Mouse (Mus musculus) kidney, postnatal 0 days (tissue): ENCODE measurements around the gene Zfp385b. TPM values are rescaled to one million over a fixed set of nuclear protein-coding genes. Genes with fewer than 3 reads are reported as not detected.

Experiments used
- ATAC-seq: fragments of 200-750 bp; cut with Nextera tagmentation; replicated peaks from 2 replicates; pipeline ENCODE4 v1.8.0; 2017; ENCODE audit warnings: low read depth, moderate number of reproducible peaks, moderate TSS enrichment, moderate library complexity; ENCODE audit not compliant: low FRiP score
- DNase-seq: peaks from one replicate; pipeline ENCODE4 v3.0.0-alpha.2; 2016; ENCODE audit warnings: low spot score
- H3K27ac ChIP-seq: fragments of 300-500 bp; sonication (generic); 2 replicates; pipeline ENCODE4 v1.5.1; 2014; ENCODE audit warnings: mild to moderate bottlenecking
- H3K27me3 ChIP-seq: fragments of 300-500 bp; sonication (generic); 2 replicates; pipeline ENCODE4 v1.6.1; 2014; ENCODE audit warnings: low read length, mixed read lengths; ENCODE audit not compliant: insufficient read depth
- H3K36me3 ChIP-seq: fragments of 300-500 bp; sonication (generic); 2 replicates; pipeline ENCODE4 v1.6.1; 2014; ENCODE audit warnings: low read length, mixed read lengths; ENCODE audit not compliant: insufficient read depth
- H3K4me1 ChIP-seq: fragments of 300-500 bp; sonication (generic); replicated peaks from 2 replicates; pipeline ENCODE4 v1.6.1; 2014; ENCODE audit warnings: antibody characterized with exemption, low read length, mixed read lengths; ENCODE audit not compliant: insufficient read depth
- H3K4me2 ChIP-seq: fragments of 300-500 bp; sonication (generic); 2 replicates; pipeline ENCODE4 v1.6.1; 2014; ENCODE audit warnings: mild to moderate bottlenecking, low read length, moderate library complexity, mixed read lengths
- H3K4me3 ChIP-seq: fragments of 300-500 bp; sonication (generic); replicated peaks from 2 replicates; pipeline ENCODE4 v1.5.1; 2014; ENCODE audit warnings: low read depth, low read length
- H3K9ac ChIP-seq: fragments of 300-500 bp; sonication (generic); 2 replicates; pipeline ENCODE4 v1.6.1; 2014; ENCODE audit warnings: low read depth, low read length
- H3K9me3 ChIP-seq: fragments of 300-500 bp; sonication (generic); replicated peaks from 2 replicates; pipeline ENCODE4 v1.6.1; 2016; ENCODE audit warnings: low read length, inconsistent platforms, mixed read lengths
- CTCF ChIP-seq: IDR thresholded peaks from 2 replicates; pipeline ENCODE4 v1.5.1; 2016; ENCODE audit warnings: antibody characterized with exemption, low read depth, mild to moderate bottlenecking, moderate library complexity
- WGBS: fragments of 180-500 bp; shearing (Covaris S2); extraction: QIAGEN DNeasy Blood & Tissue Kit; methylation state at CpG from one replicate; pipeline ENCODE4 v1.1.7; 2014; 5-methylcytosine and 5-hydroxymethylcytosine counted together
- polyA plus RNA-seq: library from polyadenylated mRNA; unstranded; fragments of >200 nt; fragmentation: Nextera tagmentation; extraction: Ambion mirVana; gene quantifications from 2 replicates; pipeline ENCODE4 v1.2.1, GENCODE M21; 2015

The Zfp385b gene
- polyA plus RNA-seq, 1 experiment from 2014 or later: 9.9 TPM

GRCm38 (mm10) chr2:77505614-77506013 lies 313.8 kb downstream of the Zfp385b start:
- H3K9ac ChIP-seq: no peak overlapping the region
- no peaks in the 10 kb centered on the region for H3K36me3 ChIP-seq
- no peak for ATAC-seq
- no peak overlapping the region for H3K4me3 ChIP-seq
- WGBS: 92% methylated on average over 1 of the region's 1 CpGs
- TF ChIP-seq CTCF: no peak
- no peak for DNase-seq
- H3K27me3 ChIP-seq: no peaks in the 10 kb centered on the region
- H3K4me2 ChIP-seq: no peak overlapping the region
- H3K27ac ChIP-seq: no peak overlapping the region
- H3K4me1 ChIP-seq: no peaks in the 10 kb centered on the region
- no peaks in the 10 kb centered on the region for H3K9me3 ChIP-seq

GRCm38 (mm10) chr2:77503674-77504351 lies 315.6 kb downstream of the Zfp385b start:
- Histone ChIP-seq H3K9me3 (no peaks in the 10 kb centered on the region), H3K4me3 (no peak overlapping the region), H3K27ac (no peak overlapping the region), H3K36me3 (no peaks in the 10 kb centered on the region), H3K4me2 (no peak overlapping the region), H3K4me1 (no peaks in the 10 kb centered on the region), H3K27me3 (no peaks in the 10 kb centered on the region), H3K9ac (no peak overlapping the region)
- WGBS: 84% methylated on average over 6 of the region's 6 CpGs
- ATAC-seq (no peak), DNase-seq (no peak)
- TF ChIP-seq CTCF: no peak

GRCm38 (mm10) chr2:77503217-77503616 lies 316.2 kb downstream of the Zfp385b start:
- Histone ChIP-seq H3K4me2 (no peak overlapping the region), H3K27ac (no peak overlapping the region), H3K9me3 (no peaks in the 10 kb centered on the region), H3K9ac (no peak overlapping the region), H3K36me3 (no peaks in the 10 kb centered on the region), H3K27me3 (no peaks in the 10 kb centered on the region), H3K4me3 (no peak overlapping the region), H3K4me1 (no peaks in the 10 kb centered on the region)
- WGBS: 88% methylated on average over 8 of the region's 8 CpGs
- no peak for DNase-seq
- no peak for TF ChIP-seq CTCF
- no peak for ATAC-seq

- ATAC-seq (no peak), DNase-seq (no peak)
- Histone ChIP-seq H3K4me3 (no peak overlapping the region), H3K9me3 (no peaks in the 10 kb centered on the region), H3K36me3 (no peaks in the 10 kb centered on the region), H3K4me1 (no peaks in the 10 kb centered on the region), H3K4me2 (no peak overlapping the region), H3K9ac (no peak overlapping the region), H3K27ac (no peak overlapping the region), H3K27me3 (no peaks in the 10 kb centered on the region)
- TF ChIP-seq CTCF: no peak
- WGBS: 61% methylated on average over 8 of the region's 8 CpGs
Measured at GRCm38 (mm10) chr2:77502458-77502857, 317.0 kb downstream of the Zfp385b start.

GRCm38 (mm10) chr2:77500480-77500879 lies 319.0 kb downstream of the Zfp385b start:
- TF ChIP-seq CTCF: no peak
- 55% methylated on average over 6 of the region's 6 CpGs for WGBS
- Histone ChIP-seq H3K4me1 (no peaks in the 10 kb centered on the region), H3K36me3 (no peaks in the 10 kb centered on the region), H3K9ac (no peak overlapping the region), H3K27ac (no peak overlapping the region), H3K9me3 (no peaks in the 10 kb centered on the region), H3K4me2 (no peak overlapping the region), H3K4me3 (no peak overlapping the region), H3K27me3 (no peaks in the 10 kb centered on the region)
- DNase-seq: no peak
- no peak for ATAC-seq

- ATAC-seq: no peak
- WGBS: 81% methylated on average over 4 of the region's 4 CpGs
- Histone ChIP-seq H3K9ac (no peak overlapping the region), H3K27ac (no peak overlapping the region), H3K27me3 (no peaks in the 10 kb centered on the region), H3K36me3 (no peaks in the 10 kb centered on the region), H3K9me3 (no peaks in the 10 kb centered on the region), H3K4me2 (no peak overlapping the region), H3K4me3 (no peak overlapping the region), H3K4me1 (no peaks in the 10 kb centered on the region)
- TF ChIP-seq CTCF: no peak
- DNase-seq: no peak
Measured at GRCm38 (mm10) chr2:77498379-77498778, 321.1 kb downstream of the Zfp385b start.

GRCm38 (mm10) chr2:77497942-77498341 lies 321.5 kb downstream of the Zfp385b start:
- TF ChIP-seq CTCF: no peak
- Histone ChIP-seq H3K9me3 (no peaks in the 10 kb centered on the region), H3K27me3 (no peaks in the 10 kb centered on the region), H3K4me2 (no peak overlapping the region), H3K4me3 (no peak overlapping the region), H3K36me3 (no peaks in the 10 kb centered on the region), H3K27ac (no peak overlapping the region), H3K9ac (no peak overlapping the region), H3K4me1 (no peaks in the 10 kb centered on the region)
- 89% methylated on average over 6 of the region's 6 CpGs for WGBS
- DNase-seq (no peak), ATAC-seq (no peak)
